Mouse (Mus musculus): ENCODE measurements around the gene Amfr. TPM values are rescaled to one million over a fixed set of nuclear protein-coding genes. Genes with fewer than 3 reads are reported as not detected.

Amfr gene
- total and polyA plus RNA-seq, 3 experiments: 80.1 to 292 (median 90.0) TPM

DNA sequence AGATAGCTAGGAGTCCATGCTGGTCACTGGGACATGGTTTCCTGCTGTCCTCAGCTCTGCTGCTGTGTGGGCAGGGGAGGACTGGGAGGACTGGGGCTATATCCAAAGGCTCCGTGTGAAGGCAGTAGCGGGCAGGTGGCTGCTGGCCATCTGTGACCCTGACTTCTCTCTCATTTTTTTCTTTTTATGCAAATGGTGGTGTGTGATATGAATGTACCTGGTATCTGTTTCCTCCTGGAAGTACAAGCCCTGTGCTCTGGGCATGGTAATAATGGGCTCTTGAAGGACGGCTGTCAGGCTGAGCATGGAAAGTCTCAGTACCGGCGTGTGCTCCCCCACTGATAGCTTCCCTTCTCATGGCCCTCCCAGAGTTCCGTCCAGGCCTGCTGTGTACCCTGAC lies 51.7 kb downstream of the Amfr start:
- no peak for DNase-seq (ENCODE audit: low read depth, low spot score)
- no peaks in the 10 kb centered on the region for H3K27me3 ChIP-seq (ENCODE audit: control insufficient read depth in 1 of 2, insufficient read depth in 2 of 2, low read length in 2 of 2)

DNA sequence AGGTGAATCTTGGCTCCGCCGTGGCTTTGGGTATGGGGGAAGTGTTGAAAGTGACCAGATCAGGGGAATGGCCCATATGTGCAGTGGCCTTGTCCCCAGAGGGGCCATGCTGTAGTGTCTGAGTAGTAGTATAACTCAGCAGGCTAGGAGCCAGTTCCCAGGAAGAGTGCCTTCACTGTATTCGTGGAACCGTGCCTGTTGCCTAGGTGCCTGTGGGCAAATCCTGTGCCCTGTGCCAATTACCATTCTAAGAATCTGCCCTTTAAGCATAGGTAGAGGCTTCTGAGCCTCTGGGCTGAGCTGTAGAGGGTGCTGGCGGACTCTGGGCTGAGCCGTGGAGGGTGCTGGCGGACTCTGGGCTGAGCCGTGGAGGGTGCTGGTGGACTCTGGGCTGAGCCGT lies 54.2 kb downstream of the Amfr start:
- Histone ChIP-seq H3K9ac (ENCODE audit: control insufficient read depth, low read depth, low read length, poor library complexity, severe bottlenecking) (no peak overlapping the region), H3K9me3 (replicated peaks; ENCODE audit: insufficient read depth, low read length) (no peaks in the 10 kb centered on the region), H3K27me3 (ENCODE audit: control insufficient read depth in 1 of 2, insufficient read depth in 2 of 2, low read length in 2 of 2) (no peaks in the 10 kb centered on the region), H3K4me3 (ENCODE audit: control insufficient read depth in 1 of 2, insufficient read depth in 1 of 2, low read depth in 2 of 2, low read length in 2 of 2) (no peak overlapping the region), H3K4me1 (ENCODE audit: control insufficient read depth in 1 of 2, insufficient read depth in 2 of 2, low read length in 2 of 2) (no peaks in the 10 kb centered on the region), H3K79me2 (ENCODE audit: control insufficient read depth, insufficient read depth, low read length, poor library complexity) (no peaks in the 10 kb centered on the region), H3K27ac (ENCODE audit: control insufficient read depth, low read depth, low read length) (no peak overlapping the region), H3K36me3 (ENCODE audit: control insufficient read depth in 1 of 2, insufficient read depth in 2 of 2, low read length in 2 of 2) (no peaks in the 10 kb centered on the region)
- TF ChIP-seq ZC3H11A (IDR thresholded peaks at IDR 0.05; ENCODE audit: low read depth, low read length): no peak
- DNase-seq (ENCODE audit: low read depth, low spot score): no peak

More for the DNA sequence above, 51.7 kb downstream of the Amfr start:
- Histone ChIP-seq H3K4me3 (ENCODE audit: control insufficient read depth in 1 of 2, insufficient read depth in 1 of 2, low read depth in 2 of 2, low read length in 2 of 2) (no peak overlapping the region), H3K27ac (ENCODE audit: control insufficient read depth, low read depth, low read length) (no peak overlapping the region), H3K79me2 (ENCODE audit: control insufficient read depth, insufficient read depth, low read length, poor library complexity) (no peaks in the 10 kb centered on the region), H3K9ac (ENCODE audit: control insufficient read depth, low read depth, low read length, poor library complexity, severe bottlenecking) (no peak overlapping the region), H3K4me1 (ENCODE audit: control insufficient read depth in 1 of 2, insufficient read depth in 2 of 2, low read length in 2 of 2) (no peaks in the 10 kb centered on the region), H3K36me3 (ENCODE audit: control insufficient read depth in 1 of 2, insufficient read depth in 2 of 2, low read length in 2 of 2) (no peaks in the 10 kb centered on the region), H3K9me3 (replicated peaks; ENCODE audit: insufficient read depth, low read length) (no peaks in the 10 kb centered on the region)
- TF ChIP-seq ELF1 (IDR thresholded peaks at IDR 0.05; ENCODE audit: low read depth, low read length) (no peak), ZC3H11A (IDR thresholded peaks at IDR 0.05; ENCODE audit: low read depth, low read length) (no peak), RAD21 (IDR thresholded peaks at IDR 0.05; ENCODE audit: low read depth, low read length) (no peak), GABPA (IDR thresholded peaks at IDR 0.05; ENCODE audit: low read depth, low read length) (no peak), CHD2 (IDR thresholded peaks at IDR 0.05; ENCODE audit: low read length) (no peak), MEF2A (IDR thresholded peaks at IDR 0.05; ENCODE audit: extremely low read depth, insufficient replicate concordance, low read depth, low read length, poor library complexity, severe bottlenecking) (no peak), BHLHE40 (IDR thresholded peaks at IDR 0.05; ENCODE audit: borderline replicate concordance, low read depth, low read length) (no peak), SMC3 (IDR thresholded peaks at IDR 0.05; ENCODE audit: low read depth, low read length) (no peak)

DNA sequence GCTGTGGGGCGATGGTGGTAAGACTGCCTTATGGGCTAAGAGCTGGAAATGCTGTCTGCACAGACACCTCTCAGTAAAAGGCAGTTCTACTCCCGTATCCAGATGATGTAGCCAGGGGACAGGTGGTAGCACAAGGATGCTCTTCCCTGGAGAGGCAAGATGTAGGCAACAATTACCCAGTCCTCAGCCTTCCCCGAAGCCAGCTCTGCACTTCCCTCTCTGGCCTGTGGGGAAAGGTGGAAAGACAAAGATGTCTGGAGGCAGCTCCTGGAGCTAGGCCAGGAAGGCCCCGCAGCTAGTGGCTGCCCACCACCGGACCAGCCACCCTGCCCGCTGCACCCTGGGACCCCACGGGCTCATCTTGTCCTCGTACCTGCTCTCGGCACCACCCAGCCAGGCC lies 60.1 kb downstream of the Amfr start:
- DNase-seq (ENCODE audit: low read depth, low spot score): no peak
- Histone ChIP-seq H3K4me1 (ENCODE audit: control insufficient read depth in 1 of 2, insufficient read depth in 2 of 2, low read length in 2 of 2) (no peaks in the 10 kb centered on the region), H3K79me2 (ENCODE audit: control insufficient read depth, insufficient read depth, low read length, poor library complexity) (no peaks in the 10 kb centered on the region), H3K27ac (ENCODE audit: control insufficient read depth, low read depth, low read length) (no peak overlapping the region), H3K36me3 (ENCODE audit: control insufficient read depth in 1 of 2, insufficient read depth in 2 of 2, low read length in 2 of 2) (no peaks in the 10 kb centered on the region), H3K4me3 (ENCODE audit: control insufficient read depth in 1 of 2, insufficient read depth in 1 of 2, low read depth in 2 of 2, low read length in 2 of 2) (no peak overlapping the region), H3K27me3 (ENCODE audit: control insufficient read depth in 1 of 2, insufficient read depth in 2 of 2, low read length in 2 of 2) (no peaks in the 10 kb centered on the region), H3K9me3 (replicated peaks; ENCODE audit: insufficient read depth, low read length) (no peaks in the 10 kb centered on the region), H3K9ac (ENCODE audit: control insufficient read depth, low read depth, low read length, poor library complexity, severe bottlenecking) (no peak overlapping the region)
- TF ChIP-seq USF1 (IDR thresholded peaks at IDR 0.05; ENCODE audit: low read depth, low read length) (no peak), MEF2A (IDR thresholded peaks at IDR 0.05; ENCODE audit: extremely low read depth, insufficient replicate concordance, low read depth, low read length, poor library complexity, severe bottlenecking) (no peak), SIN3A (IDR thresholded peaks at IDR 0.05; ENCODE audit: low read length) (no peak), MYC (IDR thresholded peaks at IDR 0.05; ENCODE audit: low read depth, low read length) (no peak), ZC3H11A (IDR thresholded peaks at IDR 0.05; ENCODE audit: low read depth, low read length) (no peak), MAZ (IDR thresholded peaks at IDR 0.05; ENCODE audit: low read depth, low read length) (no peak), EP300 (IDR thresholded peaks at IDR 0.05; ENCODE audit: low read depth in 1 of 2, low read length in 2 of 2) (no peak)

All from MEL (cell line).